Mouse (Mus musculus) 3134 (cell line): ENCODE results near the gene Cyp2c50.
"Not testable (repeated sequence)": the region's sequence is repeated elsewhere in the genome, so short reads cannot be mapped to it uniquely, and the experiment has no call there.

Experiments
- DNase-seq: peaks from one replicate; pipeline ENCODE4 v3.0.0-alpha.2; 2011; ENCODE audit warnings: low spot score; ENCODE audit not compliant: insufficient read length; ENCODE audit errors: extremely low read depth

The Cyp2c50 gene

DNA sequence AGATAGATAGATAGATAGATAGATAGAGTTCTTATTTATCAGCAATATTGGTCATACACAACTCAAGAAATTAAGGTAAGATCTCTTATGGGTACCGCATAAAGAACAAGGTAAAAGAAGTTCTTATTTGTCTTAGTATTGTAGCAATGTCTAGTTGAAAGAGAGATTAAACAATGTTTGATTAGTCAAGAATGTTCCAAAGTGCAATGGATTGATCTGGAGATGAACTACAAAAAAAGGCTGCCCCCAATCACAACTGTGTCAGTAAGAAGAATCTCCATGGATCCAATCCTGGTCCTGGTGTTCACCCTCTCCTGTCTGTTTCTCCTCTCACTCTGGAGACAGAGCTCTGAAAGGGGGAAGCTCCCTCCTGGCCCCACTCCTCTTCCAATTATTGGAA is at the start of gene Cyp2c50:
Gene Cyp2c50, plus strand, starts transcription at position 268 of the 400 bp plus-strand sequence.
- DNase-seq = not testable (repeated sequence)

- no peak for DNase-seq
Observed at GRCm38 (mm10) chr19:40073701-40074100, 15.8 kb upstream of the Cyp2c50 start, which contains the start of gene Cyp2c54. Cyp2c54 (minus strand) TSS chr19:40073827.

DNA sequence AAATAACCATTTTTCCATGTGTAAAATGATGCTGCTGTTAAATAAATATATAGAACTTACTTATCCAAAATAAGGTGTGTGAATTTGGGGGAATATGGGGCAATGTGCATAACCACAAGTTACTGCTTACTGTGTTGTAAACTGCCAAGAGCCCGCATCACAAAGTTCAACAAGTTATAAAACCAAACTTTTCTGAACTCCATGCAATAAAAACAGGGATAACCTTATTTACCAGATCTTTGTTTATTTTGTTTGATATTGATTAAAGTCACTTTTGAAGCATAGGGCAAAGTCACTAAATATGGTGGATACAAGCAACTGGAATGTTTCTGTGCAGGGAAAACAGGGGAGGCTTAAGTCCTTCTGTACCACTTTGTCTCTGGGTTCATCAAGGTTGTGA is 1.1 kb upstream of the Cyp2c50 start:
- DNase-seq = no peak

DNA sequence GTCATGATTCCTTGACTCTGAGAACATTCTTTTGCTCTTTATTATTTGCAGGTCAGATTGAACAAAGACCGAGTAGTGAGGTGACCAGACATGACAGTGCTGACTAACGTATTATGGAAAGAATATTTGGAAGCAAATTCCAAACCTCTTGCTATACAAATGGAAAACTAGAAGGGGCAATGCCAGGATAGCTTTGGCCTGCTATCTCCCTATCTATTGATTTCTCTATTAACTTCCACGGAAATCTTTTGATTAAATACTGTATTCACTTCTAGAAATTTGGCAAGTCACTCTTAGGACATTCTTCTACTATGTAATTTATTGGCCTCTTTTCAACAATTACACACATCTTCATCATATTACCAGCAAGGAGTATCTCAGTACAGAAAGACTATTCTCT is 1.6 kb downstream of the Cyp2c50 start:
- no peak for DNase-seq

DNA sequence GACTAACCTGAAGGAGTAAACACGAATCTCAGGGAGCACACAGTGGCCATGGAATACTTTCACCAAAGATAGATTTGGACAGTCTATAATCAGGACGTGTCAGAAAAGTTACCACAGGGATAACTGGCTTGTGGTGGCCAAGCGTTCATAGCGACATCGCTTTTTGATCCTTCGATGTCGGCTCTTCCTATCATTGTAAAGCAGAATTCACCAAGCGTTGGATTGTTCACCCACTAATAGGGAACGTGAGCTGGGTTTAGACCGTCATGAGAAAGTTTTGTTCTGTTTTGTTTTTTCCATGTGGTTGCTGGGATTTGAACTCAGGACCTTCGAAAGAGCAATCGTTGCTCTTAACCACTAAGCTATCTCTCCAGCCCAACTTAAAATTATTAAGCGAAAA is 30.1 kb downstream of the Cyp2c50 start:
- not testable (repeated sequence) for DNase-seq

DNA sequence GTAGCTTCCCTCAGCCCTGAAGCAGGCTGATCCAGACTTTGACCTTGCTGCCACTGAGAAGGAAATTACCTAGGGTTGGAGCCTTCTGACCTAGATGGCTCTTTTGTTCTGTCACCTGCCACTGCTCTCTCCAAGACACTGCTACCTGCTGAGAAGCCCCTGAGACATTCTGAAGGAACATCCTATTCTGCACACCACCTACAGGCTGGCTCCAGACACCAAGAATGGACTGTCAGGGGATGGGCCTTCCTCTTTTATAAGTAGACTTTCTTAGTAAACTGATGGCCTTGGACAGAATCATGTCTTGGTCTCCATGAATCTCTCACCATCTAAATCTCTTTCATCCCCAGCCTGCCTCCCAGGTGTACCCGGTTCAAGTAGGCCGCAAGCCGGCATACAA is 35.7 kb downstream of the Cyp2c50 start:
- DNase-seq = not testable (repeated sequence)

- not testable (repeated sequence) for DNase-seq
Observed at GRCm38 (mm10) chr19:40126996-40127395, 37.5 kb downstream of the Cyp2c50 start.
